8 mouse cellular contexts compared by ENCODE assay signal in the genomic region with DNA sequence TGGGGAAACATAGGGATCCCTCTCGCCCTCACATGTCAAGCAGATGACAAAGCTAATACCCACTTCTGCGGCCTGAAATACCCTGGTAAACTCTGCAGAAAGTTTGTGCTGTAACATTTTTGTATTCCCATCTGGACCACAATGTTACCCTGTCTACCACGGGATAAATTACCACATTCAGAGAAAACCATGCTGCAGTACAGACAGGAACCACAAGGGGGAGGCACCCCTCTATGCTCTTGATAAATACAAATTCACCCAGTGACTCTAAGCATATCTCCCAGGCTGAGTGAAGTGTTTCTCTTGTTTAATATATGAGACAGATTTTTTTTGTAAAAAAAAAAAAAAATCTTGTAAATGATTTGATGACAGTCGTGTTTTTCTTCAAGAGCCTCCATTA.
A peak's percentile ranks its signal among the peaks of the same experiment; 100 is the strongest.
DNase-seq lines count a peak whose midpoint lies in the region; ATAC-seq and TF ChIP-seq lines count a peak whose summit lies in the region.
"Not testable (repeated sequence)": the region's sequence is repeated elsewhere in the genome, so short reads cannot be mapped to it uniquely, and the experiment has no call there.

No protein-coding gene starts in this region.

- not testable (repeated sequence) for ATAC-seq in intestine, embryonic 14.5 days (replicated peaks; ENCODE audit: low FRiP score, low TSS enrichment, low read depth)
- ATAC-seq in lung, embryonic 16.5 days (ENCODE audit: low read depth) = 0 out of 2 replicates have a peak, but pooled peaks have one; percentile 12

- H3K4me3 ChIP-seq in gastrocnemius, adult 2 months; intestine, embryonic 14.5 days (ENCODE audit: low read depth, low read length); lung, embryonic 16.5 days (ENCODE audit: low read length): not testable (repeated sequence)

- WGBS in intestine, embryonic 14.5 days = 49% methylated on average over 4 of the region's 4 CpGs
- 35% methylated on average over 4 of the region's 4 CpGs for WGBS in lung, embryonic 16.5 days

- H3K9me3 ChIP-seq in intestine, embryonic 14.5 days (ENCODE audit: control insufficient read depth, low read length); lung, embryonic 16.5 days (ENCODE audit: control insufficient read depth, low read length): not testable (repeated sequence)

- not testable (repeated sequence) for H3K36me3 ChIP-seq in intestine, embryonic 14.5 days (ENCODE audit: control insufficient read depth, insufficient read depth, low read length); lung, embryonic 16.5 days (ENCODE audit: control insufficient read depth, insufficient read depth, low read length)

- not testable (repeated sequence) for H3K27ac ChIP-seq in gastrocnemius, adult 2 months; intestine, embryonic 14.5 days (ENCODE audit: low read depth); lung, embryonic 16.5 days (ENCODE audit: low read length)

- TF ChIP-seq CTCF in gastrocnemius, adult 2 months (IDR thresholded peaks at IDR 0.05) = peak; percentile 46

- H3K4me2 ChIP-seq in intestine, embryonic 14.5 days (ENCODE audit: low read length); lung, embryonic 16.5 days (ENCODE audit: low read depth, low read length): not testable (repeated sequence)

- not testable (repeated sequence) for H3K9ac ChIP-seq in intestine, embryonic 14.5 days (ENCODE audit: low read length); lung, embryonic 16.5 days (ENCODE audit: low read length)

- intact Hi-C loops in gastrocnemius, adult 2 months (cut with DNase I) = not testable (repeated sequence)

- H3K27me3 ChIP-seq in intestine, embryonic 14.5 days (replicated peaks; ENCODE audit: control insufficient read depth, insufficient read depth, low read length); lung, embryonic 16.5 days (ENCODE audit: control insufficient read depth, insufficient read depth, low read depth, low read length): not testable (repeated sequence)

- DNase-seq in adrenal gland, adult 2 months = peak; percentile 14
- DNase-seq in embryo, embryonic 10.5 days (ENCODE audit: low spot score) = peak; percentile 51
- peak; percentile 17 for DNase-seq in gastrocnemius, adult 2 months
- DNase-seq in intestine, embryonic 14.5 days (ENCODE audit: low spot score) = peak; percentile 65
- DNase-seq in layer of hippocampus, postnatal 25 days (ENCODE audit: extremely low spot score in 1 of 2, low spot score in 1 of 2) = peak; percentile 10 to 62
- DNase-seq in retina, postnatal 1 day = peak; percentile 35
- DNase-seq in thymus, postnatal 36 days = peak; percentile 63 to 70

- not testable (repeated sequence) for H3K4me1 ChIP-seq in intestine, embryonic 14.5 days (replicated peaks; ENCODE audit: control insufficient read depth, insufficient read depth, low read length); lung, embryonic 16.5 days (replicated peaks; ENCODE audit: control insufficient read depth, insufficient read depth, low read length)

Comparison
In these comparisons a context has a peak if more than half of its experiments do, and no peak if none do; other contexts are left out.
1. DNase-seq: peak in every context shown above with its lines; median percentile 66 in thymus, postnatal 36 days; 65 in intestine, embryonic 14.5 days; 51 in embryo, embryonic 10.5 days; 36 in layer of hippocampus, postnatal 25 days; 35 in retina, postnatal 1 day; 17 in gastrocnemius, adult 2 months; 14 in adrenal gland, adult 2 months.